Mouse (Mus musculus): ENCODE measurements at regions not wholly inside any gene's neighbourhood (a gene's known extent, or its start where the extent isn't known, plus 50 kb on each side); places are given as distances from the start of the nearest gene placed in this dataset.

- TF ChIP-seq CTCF (IDR thresholded peaks at IDR 0.05; ENCODE audit: low read depth, low read length): no peak
- no peak for TF ChIP-seq GATA2 (IDR thresholded peaks at IDR 0.05; ENCODE audit: borderline replicate concordance, low read depth, low read length)
These were observed 55.6 kb upstream of the Zfp366 start for GRCm38 (mm10) chr13:99128979-99129378.

Data from G1E (cell line).